Mouse (Mus musculus) megakaryocyte-erythroid progenitor cell, adult 5-6 weeks (primary cell): ENCODE measurements around the gene Zbtb4. TPM values are rescaled to one million over a fixed set of nuclear protein-coding genes. Genes with fewer than 3 reads are reported as not detected.

ENCODE experiments used
- ATAC-seq: replicated peaks from 2 replicates; pipeline ENCODE4 v1.8.0; 2016; ENCODE audit warnings: mild to moderate bottlenecking, inconsistent platforms; ENCODE audit not compliant: severe bottlenecking, poor library complexity, low FRiP score, low TSS enrichment
- total RNA-seq, 2 experiments: library from RNA; stranded (forward) in 1 of 2; stranded (reverse) in 1 of 2; fragments of 200-1000, 215-1000 nt in 1 of 2; fragments of >200 nt in 1 of 2; fragmentation: Nextera tagmentation in 1 of 2; gene quantifications; 2 replicates each; pipeline ENCODE4 v1.2.3; 2014 to 2017

Zbtb4 gene
- total RNA-seq, 2 experiments from 2014 or later, result 1.1 to 2.8 TPM

GRCm38 (mm10) chr11:69795983-69796435, 30.3 kb downstream of the Zbtb4 start:
- ATAC-seq, result no peak

GRCm38 (mm10) chr11:69797924-69798323, 32.2 kb downstream of the Zbtb4 start:
- ATAC-seq, result no peak

GRCm38 (mm10) chr11:69799394-69800137, 33.9 kb downstream of the Zbtb4 start:
- ATAC-seq, result no peak

GRCm38 (mm10) chr11:69800138-69800391, 34.4 kb downstream of the Zbtb4 start:
- ATAC-seq, result no peak

GRCm38 (mm10) chr11:69800392-69801197, 34.9 kb downstream of the Zbtb4 start:
- no peak for ATAC-seq

- ATAC-seq, result no peak
Observed at GRCm38 (mm10) chr11:69801379-69801977, 35.8 kb downstream of the Zbtb4 start, which contains the start of gene Fgf11. Gene Fgf11, minus strand, starts transcription at chr11:69801857.

- ATAC-seq, result 0 out of 2 replicates have a peak, but pooled peaks have one; percentile 31
Observed at GRCm38 (mm10) chr11:69802648-69803105, 37.0 kb downstream of the Zbtb4 start.

GRCm38 (mm10) chr11:69803328-69803727, 37.6 kb downstream of the Zbtb4 start:
- ATAC-seq, result no peak; the same call in 1 of the 2 replicates

- peak; percentile 72 for ATAC-seq
Observed at GRCm38 (mm10) chr11:69803786-69804651, 38.3 kb downstream of the Zbtb4 start.

GRCm38 (mm10) chr11:69804652-69804940, 38.9 kb downstream of the Zbtb4 start:
- no peak for ATAC-seq

GRCm38 (mm10) chr11:69804972-69805909, 39.5 kb downstream of the Zbtb4 start, which contains the start of gene Tmem102:
Gene Tmem102, minus strand, starts transcription at chr11:69805624.
- no peak for ATAC-seq

GRCm38 (mm10) chr11:69806378-69806777, 40.7 kb downstream of the Zbtb4 start:
- ATAC-seq, result no peak

GRCm38 (mm10) chr11:69807641-69808040, 41.9 kb downstream of the Zbtb4 start:
- ATAC-seq, result no peak

- ATAC-seq, result no peak
Observed at GRCm38 (mm10) chr11:69810280-69810679, 44.6 kb downstream of the Zbtb4 start.

- ATAC-seq, result no peak
Observed at GRCm38 (mm10) chr11:69815155-69815554, 49.4 kb downstream of the Zbtb4 start, which contains the start of gene Gm39566. Gene Gm39566, minus strand, starts transcription at chr11:69815298.

- ATAC-seq, result no peak
Observed at GRCm38 (mm10) chr11:69816520-69816919, 50.8 kb downstream of the Zbtb4 start.

- no peak for ATAC-seq
Observed at GRCm38 (mm10) chr11:69818365-69818764, 52.7 kb downstream of the Zbtb4 start, which contains the start of gene Spem2. Gene Spem2, minus strand, starts transcription at chr11:69818465.

GRCm38 (mm10) chr11:69818871-69819270, 53.2 kb downstream of the Zbtb4 start:
- ATAC-seq, result no peak
